Mouse (Mus musculus) cerebellum, adult 11 months (tissue): Measurements from ENCODE around the gene Gpbp1l1.

ENCODE experiments used
- DNase-seq: peaks from one replicate; pipeline ENCODE4 v3.0.0; 2022

The Gpbp1l1 gene

DNA sequence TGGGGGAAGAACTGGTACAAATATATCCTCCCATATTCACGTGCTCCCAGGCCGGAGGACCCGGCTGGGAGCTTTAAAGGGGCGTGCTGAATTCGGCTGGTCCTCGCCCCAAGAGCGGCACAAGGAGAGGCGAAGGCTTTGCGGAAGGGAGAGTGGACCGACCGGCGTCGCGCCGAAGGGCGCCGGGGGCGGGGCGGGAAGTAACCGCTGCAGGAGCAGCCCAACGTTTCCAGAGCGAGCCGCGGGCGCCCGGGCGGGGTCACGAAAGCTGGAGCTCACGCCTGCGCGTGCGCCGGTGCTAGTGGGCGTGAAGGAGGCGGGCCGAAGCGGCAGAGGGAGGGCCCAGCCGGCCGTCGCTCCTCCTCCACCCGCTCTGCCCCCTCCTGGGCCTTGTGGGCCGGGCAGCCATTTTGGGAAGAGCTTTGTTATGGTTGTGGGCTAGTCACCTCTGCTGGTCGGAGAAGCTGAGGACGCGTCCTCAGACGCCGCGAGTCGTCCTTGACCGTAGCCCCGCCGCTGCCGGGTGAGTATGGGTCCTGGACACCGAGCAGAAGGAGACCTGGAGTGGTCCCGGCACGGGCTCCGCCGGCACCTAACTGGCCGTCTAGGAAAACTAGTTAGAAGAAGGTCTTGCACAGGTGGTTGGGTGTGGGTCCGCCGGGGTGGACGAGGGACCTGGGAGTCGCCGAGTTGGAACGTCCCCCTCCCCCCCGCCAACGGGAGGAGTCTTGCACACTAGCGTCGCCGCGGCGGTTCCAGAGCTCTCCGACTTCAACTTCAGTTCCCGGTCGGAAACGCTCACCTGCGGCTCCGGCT, at the start of gene Gpbp1l1:
TSS of gene Gpbp1l1 (plus strand) at position 353 of the 816 bp plus-strand sequence.
- DNase-seq, result peak; percentile 98

GRCm38 (mm10) chr4:116531109-116531508, 26.3 kb upstream of the Gpbp1l1 start:
- DNase-seq, result no peak

GRCm38 (mm10) chr4:116536351-116536750, 21.1 kb upstream of the Gpbp1l1 start:
- no peak for DNase-seq

DNA sequence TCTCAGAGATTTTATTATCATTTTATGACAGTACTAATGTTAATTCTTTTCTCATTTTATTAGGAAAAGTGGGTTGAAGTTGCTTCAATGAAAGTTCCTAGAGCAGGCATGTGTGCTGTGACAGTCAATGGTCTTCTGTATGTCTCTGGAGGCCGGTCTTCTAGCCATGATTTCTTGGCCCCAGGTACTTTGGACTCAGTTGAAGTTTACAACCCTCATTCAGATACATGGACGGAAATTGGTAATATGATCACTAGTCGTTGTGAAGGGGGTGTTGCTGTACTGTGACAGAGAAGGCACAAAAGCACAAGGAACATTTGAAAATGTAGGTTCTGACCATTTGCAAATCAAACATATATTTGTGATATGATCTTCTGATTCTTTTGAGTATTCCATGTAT, 19.7 kb upstream of the Gpbp1l1 start:
- no peak for DNase-seq

- no peak for DNase-seq
Measured at GRCm38 (mm10) chr4:116550432-116550831, 7.0 kb upstream of the Gpbp1l1 start.

- no peak for DNase-seq
Measured at GRCm38 (mm10) chr4:116553035-116553434, 4.4 kb upstream of the Gpbp1l1 start.

- peak; percentile 63 for DNase-seq
Measured at GRCm38 (mm10) chr4:116555413-116556300, 1.8 kb upstream of the Gpbp1l1 start, which contains the start of gene Tmem69. Tmem69 (minus strand) TSS chr4:116555936.

GRCm38 (mm10) chr4:116556561-116557305, 725 bp upstream of the Gpbp1l1 start:
- peak; percentile 92 for DNase-seq

DNA sequence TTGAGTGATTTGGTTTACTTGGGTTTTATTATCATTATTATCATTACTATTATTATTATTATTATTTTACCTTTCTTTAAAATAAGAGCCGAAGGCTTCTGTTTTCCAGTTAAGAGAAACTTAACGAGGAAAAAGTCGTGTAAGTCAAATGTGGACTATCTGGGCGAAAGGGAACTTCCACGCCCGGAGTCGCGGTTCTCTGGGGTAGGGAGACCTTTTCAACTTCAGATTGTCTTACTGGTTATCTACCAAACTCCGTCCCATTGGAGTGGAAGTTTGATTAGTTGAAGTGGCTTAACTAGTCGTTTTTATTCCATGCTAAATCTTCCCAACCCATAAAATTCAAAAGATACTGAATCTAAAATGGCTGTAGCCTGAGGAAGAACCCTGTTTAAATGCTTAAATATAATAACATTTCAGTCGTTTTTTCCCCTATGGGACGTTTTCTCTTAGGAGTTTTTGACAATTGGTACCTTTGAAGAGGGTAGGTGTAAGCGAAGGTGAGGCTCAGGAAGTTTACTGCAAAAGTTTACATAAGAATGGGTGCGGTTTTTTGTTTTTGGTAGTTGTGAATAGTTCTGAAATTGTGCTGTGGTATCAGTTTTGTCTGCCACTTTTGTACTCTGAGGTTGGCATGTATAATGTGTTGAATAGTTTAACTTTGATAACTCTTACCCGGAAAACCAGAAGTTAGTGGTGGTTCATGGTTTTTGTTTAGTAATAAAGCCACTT, 859 bp downstream of the Gpbp1l1 start:
- no peak for DNase-seq

DNA sequence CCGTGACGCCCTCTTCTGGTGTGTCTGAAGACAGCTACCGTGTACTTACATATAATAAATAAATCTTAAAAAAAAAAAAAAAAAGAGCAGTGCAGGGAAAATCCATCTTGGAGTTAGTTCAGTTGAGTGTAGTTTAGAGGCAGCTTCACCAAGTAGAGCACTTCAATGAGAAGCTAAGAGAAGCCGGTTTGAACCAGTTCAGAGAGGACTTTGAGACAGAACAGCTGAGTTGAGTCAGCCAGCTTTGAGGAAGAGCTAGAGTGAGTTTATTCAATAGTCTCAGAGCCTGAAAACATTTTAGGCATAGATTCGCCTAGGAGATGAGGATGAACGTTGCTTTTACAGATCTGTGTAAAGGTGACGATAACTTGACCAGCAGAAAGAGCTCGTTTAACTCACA, 38.3 kb downstream of the Gpbp1l1 start:
- DNase-seq, result no peak

- peak; percentile 19 for DNase-seq
Measured at GRCm38 (mm10) chr4:116596379-116596778, 38.9 kb downstream of the Gpbp1l1 start, which contains the start of gene Ccdc17. Ccdc17 (plus strand) TSS chr4:116596654.

DNA sequence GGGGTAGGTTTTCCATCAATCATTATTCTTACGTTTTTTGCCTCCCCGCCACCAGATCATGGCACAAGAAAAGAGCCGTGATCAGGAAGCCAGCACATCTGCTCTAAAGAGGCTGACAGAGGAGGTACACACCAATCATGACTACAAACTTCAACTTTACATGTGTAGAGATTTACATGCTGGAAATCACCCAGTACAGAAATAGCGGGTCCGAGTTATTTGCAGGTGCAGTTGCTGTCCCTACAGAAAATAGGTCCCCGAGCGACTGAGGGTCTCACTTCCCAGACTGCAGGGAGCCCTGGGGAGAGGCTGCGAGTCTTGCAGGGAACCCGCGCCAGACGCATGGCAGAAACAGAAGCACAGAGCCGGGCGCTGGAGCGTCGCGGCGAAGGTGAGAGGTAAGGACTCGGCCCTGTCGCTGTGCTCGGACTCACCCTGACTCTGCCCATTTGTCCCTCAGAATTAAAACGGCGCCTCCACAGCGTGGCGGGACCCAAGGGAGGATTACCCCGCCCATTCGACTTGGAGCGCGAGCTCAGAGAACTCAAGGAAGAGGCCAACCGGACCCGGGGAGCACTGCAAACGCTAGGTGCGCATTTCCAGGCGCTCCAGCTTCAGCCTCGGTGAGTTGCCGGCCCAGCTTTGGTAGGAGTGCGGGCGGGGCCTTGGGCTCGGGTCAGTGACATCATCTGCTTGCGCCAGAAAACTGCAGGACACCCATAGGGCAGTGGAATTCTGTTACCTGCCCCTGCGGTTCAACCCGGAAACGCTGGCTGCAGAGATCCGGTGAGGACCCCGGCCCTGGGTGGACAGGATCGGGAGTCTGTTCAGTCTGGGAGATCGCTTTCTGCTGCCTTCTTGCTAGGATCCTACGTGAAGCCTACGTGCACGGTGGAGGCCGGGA, 39.8 kb downstream of the Gpbp1l1 start:
- DNase-seq, result peak; percentile 89

GRCm38 (mm10) chr4:116612621-116613020, 55.2 kb downstream of the Gpbp1l1 start:
- DNase-seq, result no peak

- no peak for DNase-seq
Measured at GRCm38 (mm10) chr4:116615237-116615636, 57.8 kb downstream of the Gpbp1l1 start.

GRCm38 (mm10) chr4:116624831-116625230, 67.4 kb downstream of the Gpbp1l1 start:
- DNase-seq, result no peak

- peak; percentile 65 for DNase-seq
Measured at GRCm38 (mm10) chr4:116626658-116627358, 69.3 kb downstream of the Gpbp1l1 start.

- peak; percentile 87 for DNase-seq
Measured at GRCm38 (mm10) chr4:116627359-116627716, 69.9 kb downstream of the Gpbp1l1 start.

DNA sequence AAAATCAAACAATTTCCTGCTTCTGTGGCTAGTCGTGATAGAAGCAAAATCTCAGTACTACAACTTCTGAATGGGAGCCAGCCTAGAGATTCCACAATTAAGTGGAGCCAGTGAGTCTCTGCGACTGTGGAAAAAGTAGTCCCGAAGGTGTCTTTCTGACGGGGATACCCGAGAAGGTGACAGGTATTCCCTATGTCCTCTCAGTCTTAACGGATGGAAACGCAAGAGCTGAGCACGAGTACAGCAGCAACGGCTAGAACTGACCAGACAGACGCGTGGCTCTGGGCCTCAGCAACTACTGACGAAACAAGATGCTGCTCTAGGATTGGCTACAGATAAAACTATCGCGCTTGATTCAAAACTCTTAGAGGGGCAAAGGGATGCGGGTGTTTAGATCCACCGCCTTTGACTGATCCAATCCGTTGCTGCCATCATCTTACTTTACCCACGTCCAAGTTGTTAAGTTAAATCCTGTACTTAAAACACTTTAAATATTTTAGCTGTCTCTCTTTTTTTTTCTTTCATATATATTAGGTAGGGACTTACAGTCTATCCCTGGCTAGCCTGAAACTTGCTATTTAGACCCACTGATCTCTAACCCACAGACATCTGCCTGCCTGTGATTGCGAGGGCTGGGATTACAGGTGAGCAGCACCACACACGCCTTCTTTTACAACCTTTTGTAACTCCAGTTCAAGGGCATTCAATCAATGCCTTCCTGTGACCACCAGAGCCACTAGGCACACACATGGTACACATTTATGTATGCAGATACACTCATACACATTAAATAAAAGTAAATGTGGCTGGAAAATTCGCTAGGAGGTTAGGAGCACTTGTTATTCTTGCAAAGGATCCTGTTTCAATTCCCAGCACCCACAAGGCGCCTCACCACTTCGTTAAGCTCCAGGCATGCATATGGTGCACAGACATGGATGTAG, 70.5 kb downstream of the Gpbp1l1 start, which contains the start of gene Nasp:
TSS of gene Nasp (minus strand) at position 220 of the 941 bp plus-strand sequence.
- peak; percentile 72 for DNase-seq

GRCm38 (mm10) chr4:116635197-116635596, 77.7 kb downstream of the Gpbp1l1 start:
- DNase-seq, result no peak
